Mouse (Mus musculus) retina, postnatal 1 day (tissue): ENCODE measurements around the gene Suclg2.

ENCODE experiments used
- DNase-seq: peaks from one replicate; pipeline ENCODE4 v3.0.0-alpha.2; 2012

The Suclg2 gene

DNA sequence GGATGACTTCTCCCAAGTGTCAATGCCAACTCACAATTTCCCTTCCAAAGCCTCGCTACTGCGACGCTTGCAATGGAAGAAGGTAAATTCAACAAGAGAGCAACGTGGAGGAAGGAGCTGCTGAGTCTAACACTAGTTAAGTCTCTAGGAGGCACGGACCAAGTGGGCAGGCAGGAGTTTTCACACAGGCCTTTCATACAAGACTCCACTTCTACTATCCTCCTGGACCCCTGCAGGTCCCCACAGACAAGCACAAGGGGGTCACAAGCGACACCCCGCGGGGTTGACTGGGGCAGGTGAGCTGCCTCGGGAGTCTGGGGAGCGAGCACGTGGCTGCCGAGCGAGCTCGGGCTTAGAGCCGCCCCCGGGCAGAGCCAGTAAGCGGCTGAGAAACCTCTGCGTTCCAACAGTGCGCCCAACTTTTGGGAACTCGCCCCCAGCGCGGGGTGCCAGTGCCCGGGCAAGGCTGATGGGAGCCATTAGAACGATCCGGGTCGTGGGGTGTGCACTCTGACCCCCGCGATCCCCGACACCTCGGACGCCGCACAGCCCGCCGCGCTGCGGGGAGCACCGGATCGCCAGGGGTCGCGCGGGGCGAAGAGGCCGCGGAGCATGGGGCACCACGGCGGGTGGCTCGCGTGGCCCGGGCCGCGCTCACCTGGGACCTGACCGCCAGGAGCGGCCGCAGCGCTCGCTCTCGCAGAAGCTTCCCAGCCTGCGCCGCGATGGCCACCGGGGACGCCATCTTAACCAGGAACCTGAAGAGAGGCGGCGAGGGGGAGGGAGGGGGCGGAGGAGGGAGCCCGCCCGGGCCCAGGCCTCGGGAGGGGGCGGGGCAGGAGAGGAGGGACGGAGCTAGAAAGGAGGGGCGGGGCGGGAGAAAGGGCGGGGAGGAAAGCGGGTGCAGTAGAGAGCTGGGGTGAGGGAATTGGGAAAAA, at the start of gene Suclg2:
Gene Suclg2 (minus strand): TSS at position 770 of the 938 bp plus-strand sequence.
- DNase-seq: peak; percentile 92

DNA sequence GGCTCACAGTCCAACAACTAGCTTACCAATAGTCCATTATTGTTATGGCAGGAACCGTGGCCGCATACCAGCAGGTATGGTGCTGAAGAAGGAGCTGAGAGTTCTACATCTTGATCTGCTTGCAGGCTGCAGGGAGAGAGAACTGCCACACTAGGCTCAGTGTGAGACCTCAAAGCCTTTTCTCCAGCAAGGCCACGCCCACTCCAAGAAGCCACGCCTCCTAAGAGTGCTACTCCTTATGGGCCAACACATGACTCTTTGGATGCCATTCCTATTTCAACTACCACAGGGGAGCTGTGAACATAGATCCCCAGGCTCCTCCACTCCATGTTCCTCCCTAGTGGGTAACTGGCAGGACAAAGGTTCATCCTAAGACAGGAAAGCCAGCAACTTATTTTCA, 48.0 kb upstream of the Suclg2 start:
- no peak for DNase-seq

DNA sequence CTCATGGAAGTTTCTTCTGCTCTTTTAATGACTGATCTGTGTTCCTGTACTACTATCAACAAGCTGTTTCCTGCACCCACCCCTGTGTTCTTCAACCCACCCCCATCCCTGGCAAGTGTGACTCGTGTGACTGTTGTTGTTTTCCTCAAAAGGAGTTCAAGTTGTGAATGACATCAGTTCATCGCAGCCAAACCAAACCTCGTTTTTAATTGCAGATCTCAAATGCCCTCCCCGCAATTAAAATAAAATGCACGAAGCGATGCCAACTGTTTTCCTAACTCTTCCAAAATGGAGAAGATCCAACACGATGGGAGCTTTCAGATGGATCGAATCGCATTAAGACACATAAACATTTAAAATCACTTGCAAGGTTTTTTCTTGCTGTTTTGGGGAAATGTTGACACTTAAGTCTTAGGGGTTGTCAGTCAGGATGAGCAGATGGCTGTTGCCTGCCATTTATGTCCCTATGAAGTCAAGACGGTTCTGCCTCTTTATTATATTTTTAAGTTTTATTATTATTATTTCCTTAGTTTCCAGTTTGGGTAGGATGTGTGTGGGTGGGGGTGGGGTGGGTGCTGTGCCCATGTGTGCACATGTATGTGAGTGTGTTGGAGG, 41.1 kb upstream of the Suclg2 start:
- no peak for DNase-seq

DNA sequence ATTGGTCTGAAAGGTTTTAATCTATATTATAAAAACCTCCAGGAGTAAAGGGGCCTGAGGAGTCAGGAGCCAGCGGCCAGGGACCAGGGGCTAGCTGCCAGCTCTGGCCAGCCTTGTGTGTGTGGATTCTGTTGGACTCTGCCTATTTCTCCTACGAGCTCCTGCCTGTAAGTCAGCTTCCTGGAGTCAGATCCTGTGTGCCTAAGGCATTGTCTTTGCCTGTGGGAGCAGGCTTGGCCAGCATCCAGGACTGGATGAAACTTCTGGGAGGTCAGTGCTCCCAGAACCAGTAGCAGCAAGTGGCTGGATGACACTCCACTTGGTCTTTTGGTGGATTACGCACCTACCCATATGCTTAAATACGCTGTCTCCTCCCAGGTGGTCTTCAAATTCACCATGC, 23.8 kb upstream of the Suclg2 start:
- DNase-seq: no peak

DNA sequence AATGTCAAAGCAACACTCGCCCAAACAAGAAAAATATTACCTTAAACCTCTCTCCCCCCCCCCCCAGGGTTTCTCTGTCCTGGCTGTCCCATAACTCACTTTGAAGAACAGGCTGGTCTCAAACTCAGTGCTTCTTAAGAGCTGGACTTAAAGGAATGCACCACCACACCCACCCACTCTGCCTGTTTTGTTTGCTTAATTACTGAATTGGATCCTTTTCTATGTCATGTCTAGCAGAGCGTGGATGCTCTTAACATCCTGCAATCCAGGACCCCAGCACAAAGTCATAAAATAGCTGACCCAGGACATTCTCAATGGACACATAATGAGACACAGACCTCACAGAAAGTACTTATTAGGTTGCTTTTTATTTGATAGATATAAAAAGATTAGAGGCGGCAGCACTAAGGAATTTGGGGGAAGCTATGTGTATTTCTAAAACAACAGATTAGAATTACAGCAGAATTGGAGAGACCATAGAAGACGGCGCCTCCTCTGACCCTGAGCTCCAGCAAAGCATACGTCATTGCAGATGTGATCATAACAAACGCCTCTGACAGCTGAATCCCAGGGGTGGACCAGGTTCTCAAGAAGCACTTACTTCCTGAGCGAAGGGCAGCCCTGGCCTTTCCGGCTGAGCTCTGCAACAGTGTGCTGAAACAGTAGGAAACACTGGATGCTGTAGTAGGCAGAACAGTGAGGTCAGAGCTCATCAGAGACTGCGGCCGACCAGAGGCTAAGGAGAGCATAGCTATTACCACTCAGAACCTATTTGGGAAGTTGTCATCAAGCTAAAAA, 13.2 kb upstream of the Suclg2 start:
- no peak for DNase-seq

DNA sequence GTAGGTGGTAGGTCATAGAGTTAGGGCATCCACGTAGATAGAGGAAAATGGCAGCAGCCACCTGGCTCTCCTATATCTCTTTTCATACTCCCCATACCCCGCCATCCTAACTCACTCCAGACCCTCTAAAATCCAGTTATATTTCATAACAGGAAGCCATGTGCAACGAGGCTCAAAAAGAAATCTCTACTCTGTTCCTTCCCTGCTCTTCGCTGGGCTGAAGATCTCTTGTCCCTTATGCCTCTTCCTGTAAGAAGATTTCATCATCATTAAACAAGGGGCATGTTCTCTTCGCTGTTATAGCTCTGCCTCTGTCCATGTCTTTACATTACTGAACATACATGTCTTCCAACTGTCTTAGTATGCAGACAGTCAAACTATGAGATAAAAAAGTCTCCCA, 10.8 kb upstream of the Suclg2 start:
- DNase-seq: no peak

DNA sequence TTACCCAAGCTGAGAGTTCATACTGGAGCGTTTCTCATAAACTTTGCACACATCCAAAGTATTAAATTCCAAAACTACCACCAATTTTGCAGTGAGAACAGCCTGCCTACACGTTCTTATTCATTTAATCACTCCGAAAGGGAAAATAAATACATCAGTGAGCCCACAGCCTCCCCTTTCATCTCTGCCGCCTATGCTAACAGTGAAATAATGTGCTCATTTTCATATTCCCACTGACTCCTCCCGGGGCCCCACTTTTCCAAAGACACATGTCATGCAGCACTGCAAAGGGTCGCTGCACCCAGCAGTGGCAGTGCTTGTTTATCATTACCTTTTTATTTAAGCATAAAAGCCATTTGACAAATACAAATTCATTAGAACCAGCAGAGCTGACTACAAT, 6.7 kb upstream of the Suclg2 start:
- DNase-seq: no peak

DNA sequence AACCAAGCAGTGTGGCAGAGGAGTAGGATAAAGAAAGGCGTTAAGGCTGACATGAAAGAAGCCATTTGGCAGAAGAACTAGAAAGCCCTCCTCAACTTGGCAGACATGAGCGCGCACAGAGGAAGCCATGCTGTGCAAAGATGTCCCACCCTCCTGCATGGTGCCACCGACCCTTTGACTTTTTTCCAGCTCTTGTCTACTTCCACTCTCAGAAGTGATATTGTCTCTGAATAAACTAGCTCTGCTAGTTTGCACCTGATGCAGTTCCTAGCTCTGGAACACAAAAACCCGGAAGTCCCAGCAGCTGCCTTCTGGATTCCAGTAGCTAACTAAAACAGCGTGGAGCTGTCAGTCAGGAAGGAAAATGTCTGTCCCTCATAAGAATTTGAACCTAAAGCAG, 4.8 kb upstream of the Suclg2 start:
- no peak for DNase-seq

DNA sequence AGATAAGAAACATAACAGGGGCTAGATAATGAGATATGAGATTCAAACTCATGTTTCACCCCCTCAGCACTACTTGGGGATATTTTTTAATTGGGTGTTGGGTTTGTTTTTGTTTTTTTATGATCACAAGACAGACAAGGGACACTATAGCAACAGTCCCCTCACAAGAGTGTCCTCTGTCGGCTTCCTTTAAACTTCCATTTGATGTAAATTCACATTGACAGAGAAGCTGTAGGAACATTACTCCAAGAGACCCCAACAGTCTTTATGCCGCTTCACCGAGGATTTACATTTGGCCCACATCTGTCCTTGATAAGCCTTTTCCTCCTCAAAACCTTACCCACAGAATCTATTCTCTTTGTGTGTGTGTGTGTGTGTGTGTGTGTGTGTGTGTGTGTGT, 1.2 kb upstream of the Suclg2 start:
- DNase-seq: peak; percentile 82

DNA sequence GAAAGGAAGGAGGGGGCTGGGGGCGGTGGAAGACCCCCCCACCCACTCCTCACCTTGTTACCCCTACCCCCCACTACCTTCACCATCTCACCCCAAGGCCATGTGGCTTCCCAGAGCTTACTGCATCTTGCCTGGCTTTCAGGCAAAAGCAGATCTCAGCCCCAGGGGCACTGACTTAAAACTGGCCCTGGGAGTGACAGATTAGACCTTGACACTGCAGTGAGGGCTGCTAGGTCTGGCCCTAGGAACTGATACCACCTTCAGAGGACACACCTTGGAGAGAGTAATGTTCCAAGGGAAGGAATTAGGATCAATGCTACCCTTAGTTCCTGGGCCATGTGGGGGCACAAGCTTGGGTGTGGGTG, 351 bp upstream of the Suclg2 start:
- no peak for DNase-seq

DNA sequence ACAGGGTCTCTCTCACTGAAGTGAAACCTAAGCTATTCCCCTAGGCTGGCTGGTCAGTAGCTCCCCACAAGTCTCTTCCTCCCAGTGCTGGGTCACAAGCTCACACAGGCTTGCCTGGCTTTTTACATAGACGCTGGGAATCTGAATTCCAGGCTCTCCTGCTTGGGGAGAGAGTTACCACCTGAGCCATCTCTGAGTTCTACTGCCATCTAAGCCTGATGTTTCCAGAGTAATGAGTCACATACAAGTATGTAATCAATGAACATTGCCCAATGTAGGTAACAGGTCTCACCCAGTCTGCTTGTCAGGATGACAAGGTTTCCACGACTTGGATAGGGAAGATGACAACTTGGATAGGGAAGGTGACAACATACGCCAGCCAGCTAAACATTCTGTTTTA, 1.5 kb downstream of the Suclg2 start:
- no peak for DNase-seq

DNA sequence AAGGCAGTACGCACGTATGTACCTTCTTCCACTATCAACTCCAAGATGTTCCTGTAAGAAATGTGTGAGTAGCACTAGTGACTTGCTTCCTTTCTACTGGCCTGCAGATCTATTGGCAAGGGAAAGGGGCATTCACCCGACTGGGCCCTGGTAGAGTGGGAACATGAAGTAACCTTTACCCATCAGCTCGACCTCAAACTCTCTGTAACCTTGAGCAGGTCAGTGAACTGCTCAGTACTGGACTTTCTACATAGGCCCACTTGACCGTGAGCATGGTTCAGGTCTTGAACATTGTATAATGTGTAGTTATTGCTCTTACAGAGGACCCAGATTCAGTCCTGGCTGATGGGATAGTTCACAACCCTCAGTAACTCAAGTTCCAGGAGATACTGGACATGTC, 2.1 kb downstream of the Suclg2 start:
- DNase-seq: no peak

DNA sequence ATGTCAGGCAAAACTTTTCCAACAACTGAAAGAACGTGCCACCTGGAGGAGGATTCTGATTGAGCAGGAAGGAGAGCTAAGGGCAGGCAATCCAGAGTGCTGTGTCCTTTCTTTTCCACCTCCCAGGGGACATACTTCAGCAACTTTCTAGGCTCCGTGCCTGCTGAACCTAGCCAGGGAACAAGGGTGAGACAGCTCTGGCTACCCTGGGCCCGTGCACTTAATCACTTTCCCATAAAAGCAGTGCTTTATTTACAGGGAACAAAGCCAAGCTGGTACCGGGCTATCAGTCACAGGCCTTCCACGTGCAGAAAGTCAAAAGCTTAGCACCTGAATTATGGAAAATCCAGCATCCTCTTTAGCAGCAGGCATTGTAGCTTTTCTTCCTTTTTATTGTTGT, 5.4 kb downstream of the Suclg2 start:
- no peak for DNase-seq

DNA sequence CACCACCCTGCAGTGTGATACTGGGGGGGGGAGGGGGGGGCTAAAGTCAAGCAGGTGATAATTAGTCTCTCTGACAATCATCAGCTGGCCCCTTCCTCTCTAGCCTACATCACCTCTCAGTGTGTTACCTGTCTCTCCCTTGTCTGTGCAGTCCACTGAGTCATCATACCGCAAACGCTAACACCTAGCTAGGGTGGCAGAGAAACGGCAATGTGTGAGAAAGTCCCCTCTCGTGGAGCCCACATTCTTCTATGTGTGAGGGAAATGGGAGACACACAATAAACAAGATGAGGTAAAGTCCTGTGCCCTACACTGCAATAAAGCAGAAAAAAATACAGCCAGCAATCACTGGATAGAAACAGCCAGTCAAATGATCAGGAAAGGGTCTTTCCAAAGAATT, 6.5 kb downstream of the Suclg2 start:
- no peak for DNase-seq

DNA sequence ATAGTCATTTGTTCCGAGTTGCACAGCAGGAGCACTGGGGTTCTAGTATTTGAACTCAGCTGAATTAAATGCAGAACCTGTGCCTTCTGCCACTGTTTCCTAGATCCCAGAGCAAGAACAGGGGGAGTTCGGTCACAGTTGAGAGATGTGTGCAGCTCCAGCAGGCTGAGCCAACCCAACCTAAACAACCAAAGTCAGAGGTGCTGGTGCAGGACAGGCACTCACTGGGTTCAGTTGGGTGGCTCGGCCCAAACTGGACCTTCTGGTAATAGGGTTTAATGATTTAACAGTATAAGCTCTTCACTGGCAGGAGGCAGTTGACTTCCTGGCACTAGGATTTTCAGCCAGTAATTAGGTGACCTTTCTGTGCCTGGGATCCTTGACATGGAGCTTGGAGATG, 6.9 kb downstream of the Suclg2 start:
- DNase-seq: no peak

DNA sequence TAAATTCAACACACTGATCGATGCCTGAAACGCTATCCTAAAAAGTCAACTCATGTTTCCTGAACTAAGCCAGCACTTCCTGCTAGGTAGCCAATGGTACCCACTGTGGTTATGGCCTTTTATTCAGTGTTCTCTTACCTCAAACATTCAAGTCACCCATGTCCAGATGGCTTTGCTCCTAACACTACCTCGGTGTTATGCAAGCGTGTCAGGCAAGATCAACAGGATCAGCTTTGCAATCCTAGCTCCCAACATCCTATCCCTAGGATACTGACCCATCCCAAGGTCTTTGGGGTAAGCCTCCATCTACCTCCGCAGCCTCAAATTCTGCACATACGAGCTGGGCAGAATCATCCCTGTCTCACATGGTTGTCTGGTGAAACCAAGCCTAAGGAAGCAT, 7.7 kb downstream of the Suclg2 start:
- DNase-seq: no peak

DNA sequence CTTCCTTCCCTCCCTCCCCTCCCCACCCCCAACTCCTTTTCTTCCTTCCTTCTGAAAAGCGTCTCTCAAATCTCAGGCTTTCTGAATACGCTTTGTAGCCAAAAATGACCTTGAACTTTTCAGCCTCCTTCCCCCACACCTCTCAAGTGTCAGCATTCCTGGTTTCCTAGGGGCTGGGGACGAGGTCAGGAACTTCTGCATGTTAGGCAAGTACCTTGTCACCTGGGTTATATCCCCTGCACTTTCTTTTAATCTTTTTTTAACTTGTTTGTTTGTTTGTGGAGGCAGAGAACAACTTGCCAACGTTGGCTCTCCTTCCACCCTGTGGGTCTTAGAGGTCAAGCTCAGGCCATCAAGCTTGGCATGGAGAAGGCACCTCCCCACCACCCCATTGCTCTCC, 9.1 kb downstream of the Suclg2 start:
- no peak for DNase-seq

DNA sequence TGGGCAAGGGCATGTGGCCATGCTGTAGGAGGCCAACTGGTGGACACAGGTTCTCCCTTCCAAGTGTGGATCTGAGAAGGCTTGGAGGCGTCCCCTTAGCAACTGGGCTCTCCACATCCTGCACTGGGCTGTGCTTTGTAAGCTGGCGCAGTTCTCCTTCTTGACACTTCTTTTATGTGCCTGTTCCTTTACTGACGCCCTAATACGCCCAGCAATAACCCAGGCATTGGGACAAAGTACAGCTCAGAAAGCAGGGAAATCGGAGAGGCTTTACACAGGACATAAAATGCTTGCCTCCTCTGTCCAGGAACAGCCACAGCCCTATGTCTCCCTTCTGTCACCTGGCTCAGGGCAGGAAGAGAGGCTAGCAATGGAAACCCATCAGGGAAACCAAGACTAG, 9.5 kb downstream of the Suclg2 start:
- no peak for DNase-seq

DNA sequence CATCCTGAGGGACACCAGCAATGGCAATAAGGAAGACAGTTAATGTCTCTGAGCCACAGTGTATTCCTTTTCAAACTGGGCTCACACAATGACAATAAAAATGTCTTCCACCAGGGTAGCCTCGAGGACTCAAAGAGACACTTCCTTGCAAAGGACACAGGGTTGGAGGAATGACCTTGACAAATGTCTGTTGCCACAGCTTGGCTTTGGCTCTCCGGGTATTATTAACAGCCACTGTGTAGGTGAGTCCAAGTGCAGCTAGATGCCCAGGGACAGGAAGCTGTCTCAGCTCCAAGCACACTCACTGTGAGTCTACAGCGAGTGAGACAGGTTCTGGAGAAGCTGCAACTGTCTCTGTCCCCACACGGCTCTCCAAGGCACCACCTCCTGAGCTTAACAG, 14.0 kb downstream of the Suclg2 start:
- DNase-seq: no peak

DNA sequence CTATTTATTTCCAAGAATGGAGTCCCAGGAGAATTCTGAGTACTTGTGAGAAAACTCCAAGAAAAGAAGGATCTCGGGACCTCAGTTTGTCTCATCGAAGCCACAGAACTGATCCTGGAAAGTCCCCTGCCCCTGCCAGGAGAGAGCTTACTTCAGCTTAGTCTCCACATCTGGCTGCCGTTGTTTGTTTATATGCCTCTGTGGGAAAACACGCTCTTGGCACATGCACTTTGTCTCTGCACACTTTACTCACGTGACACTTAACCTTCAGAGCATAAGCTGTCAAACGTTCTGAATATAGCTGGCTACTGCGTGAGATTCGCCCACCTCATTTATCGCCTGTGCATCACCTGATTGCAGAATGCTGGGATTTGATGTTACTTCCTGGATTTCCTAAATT, 16.4 kb downstream of the Suclg2 start:
- no peak for DNase-seq

DNA sequence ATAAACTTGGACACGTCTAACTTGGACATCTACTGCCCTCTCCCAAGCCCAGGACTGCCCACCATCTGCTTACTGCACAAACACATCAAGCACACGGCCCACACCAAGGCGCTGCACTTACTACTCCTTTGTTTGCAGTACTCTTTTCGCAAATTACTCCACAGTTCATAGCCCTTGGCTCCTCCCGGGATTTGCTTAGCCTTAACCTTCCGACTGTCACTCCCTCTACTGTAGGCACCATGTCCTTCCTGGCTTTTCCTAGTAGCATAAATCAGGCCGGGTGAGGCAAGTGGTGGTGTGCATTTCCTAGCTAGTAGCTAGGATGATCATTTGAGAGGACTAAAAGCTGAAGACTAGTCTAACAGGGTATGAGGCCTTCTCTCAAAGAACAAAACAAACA, 16.8 kb downstream of the Suclg2 start:
- no peak for DNase-seq

DNA sequence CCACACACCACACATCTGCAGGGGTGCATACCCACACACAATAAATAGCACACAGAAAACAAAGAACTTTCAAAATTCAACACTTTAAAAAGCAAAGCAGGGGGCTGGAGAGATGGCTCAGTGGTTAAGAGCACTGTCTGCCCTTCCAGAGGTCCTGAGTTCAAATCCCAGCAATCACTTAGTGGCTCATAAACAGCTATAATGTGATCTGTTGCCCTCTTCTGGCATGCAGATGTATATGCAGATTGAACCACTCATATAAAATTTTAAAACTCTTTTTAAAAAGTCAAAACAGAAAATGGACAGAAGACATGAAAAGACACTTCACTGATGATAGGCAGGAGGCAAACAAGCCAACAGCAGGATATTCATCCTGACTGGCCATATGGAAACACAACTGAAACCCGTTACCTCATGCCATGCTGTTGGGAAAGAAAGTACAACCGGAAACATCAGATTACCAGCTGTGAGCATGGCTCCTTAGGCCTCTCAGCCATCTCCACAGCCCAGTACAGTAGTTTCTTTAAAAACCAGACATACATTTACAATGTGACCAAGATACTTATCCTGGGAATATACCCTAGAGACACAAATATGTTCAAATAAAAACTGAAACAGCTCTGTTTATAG, 17.5 kb downstream of the Suclg2 start:
- no peak for DNase-seq

DNA sequence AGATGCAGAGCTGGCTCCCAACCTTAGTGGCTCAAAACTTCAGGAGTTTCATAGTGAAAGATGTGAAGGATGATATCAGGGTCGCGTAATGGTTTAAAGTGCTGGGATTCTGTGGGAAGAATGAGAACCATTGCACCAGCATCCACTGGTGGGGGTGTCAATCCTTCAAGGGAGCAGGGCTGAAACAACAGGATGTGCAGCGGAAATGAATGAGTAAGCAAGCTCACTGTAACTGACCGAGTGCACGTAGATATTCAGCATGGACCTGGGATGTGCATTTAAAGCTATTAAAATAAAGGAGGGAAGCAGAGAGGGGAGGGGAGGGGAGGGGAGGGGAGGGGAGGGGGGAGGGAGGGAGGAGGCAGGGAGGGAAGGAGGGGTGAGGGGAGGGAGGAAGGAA, 18.4 kb downstream of the Suclg2 start:
- no peak for DNase-seq
